Mouse (Mus musculus): ENCODE data around the gene Olfr1245.
"Not testable (repeated sequence)": the region's sequence is repeated elsewhere in the genome, so short reads cannot be mapped to it uniquely, and the experiment has no call there.

The Olfr1245 gene

DNA sequence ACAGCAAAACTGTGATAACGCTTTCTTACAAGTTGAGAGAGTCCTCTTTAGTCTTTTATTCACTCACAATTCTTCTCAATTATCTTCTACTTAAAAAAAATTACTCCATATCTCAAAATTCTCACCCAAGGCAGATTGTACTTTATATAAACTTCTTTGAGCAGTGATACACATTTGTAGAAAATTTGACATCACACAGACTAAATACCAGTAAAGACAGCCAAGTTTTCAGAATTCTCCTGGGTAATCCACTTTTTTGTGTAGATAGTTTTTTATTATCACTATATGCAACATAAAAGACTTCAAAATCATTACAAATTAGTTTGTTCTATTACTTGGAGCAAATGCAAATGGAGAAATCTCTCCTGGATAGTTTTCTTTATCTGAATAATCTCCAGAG lies at the start of gene Olfr1245:
Gene Olfr1245, minus strand, starts transcription at position 101 of the 400 bp plus-strand sequence.
- no peak for DNase-seq (ENCODE audit: low spot score)

GRCm38 (mm10) chr2:89618145-89618544 lies 39.9 kb upstream of the Olfr1245 start, which contains the start of gene Olfr1248:
TSS of gene Olfr1248 (minus strand) at chr2:89618245.
- DNase-seq (ENCODE audit: low spot score) = not testable (repeated sequence)

DNA sequence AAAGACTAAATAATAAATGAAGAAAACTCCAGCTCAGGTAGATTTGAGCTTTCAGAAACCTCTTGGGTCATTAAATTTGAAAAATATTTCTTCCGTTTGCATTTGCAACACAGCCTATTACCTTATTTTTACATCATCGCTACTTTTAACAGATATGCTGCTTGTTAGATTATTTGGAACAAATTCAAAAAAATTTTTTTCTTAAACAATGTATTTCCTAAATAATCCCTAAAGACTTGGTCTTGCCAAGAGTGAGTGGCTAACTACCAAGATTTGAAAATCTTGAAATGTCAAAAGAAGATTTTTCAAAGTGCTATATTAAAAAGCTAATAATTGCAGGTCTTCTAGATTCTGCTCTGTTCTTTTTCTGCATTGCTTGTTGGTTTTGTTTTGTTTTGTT lies 35.8 kb upstream of the Olfr1245 start, which contains the start of gene Olfr1247:
Gene Olfr1247, minus strand, starts transcription at position 101 of the 400 bp plus-strand sequence.
- no peak for DNase-seq (ENCODE audit: low spot score)

DNA sequence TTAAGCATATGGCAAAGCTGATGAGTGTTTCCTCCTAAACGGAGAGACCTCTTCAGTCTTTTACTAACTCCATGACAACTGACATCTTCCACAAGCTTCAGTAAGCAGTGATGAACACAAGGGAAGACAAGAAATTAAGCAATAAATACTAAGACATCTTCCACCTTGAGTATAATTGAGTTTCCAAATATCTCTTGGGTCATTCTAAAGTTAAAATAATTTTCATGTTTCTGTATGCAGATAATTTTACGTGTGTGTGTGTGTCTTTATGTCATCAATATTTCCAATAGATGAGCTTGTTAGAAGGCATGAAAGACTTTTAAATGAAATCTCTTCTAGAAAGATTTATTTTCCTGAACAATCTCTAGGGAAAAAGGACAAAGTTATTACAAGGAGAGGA lies 14.8 kb upstream of the Olfr1245 start, which contains the start of gene Olfr1246:
Gene Olfr1246, minus strand, starts transcription at position 101 of the 400 bp plus-strand sequence.
- no peak for DNase-seq (ENCODE audit: low spot score)

DNA sequence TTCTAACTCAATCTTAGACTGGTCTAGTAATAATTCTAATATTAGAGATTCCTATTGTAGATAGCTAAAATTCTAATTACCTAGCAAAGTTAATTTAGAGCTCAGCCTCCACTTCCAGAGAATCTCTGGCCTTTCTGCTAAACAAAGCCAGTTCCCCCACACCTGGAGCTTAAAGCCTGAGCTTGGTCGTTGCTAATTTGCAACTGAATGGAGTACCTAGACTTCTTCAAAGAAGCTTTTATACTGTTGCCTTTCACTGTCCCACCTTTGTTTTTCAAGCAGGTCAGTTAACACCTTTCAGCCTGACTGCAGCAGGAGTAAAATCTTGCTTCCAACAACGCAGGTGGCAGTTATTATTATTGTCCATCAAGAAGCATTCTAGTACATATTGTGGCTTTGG lies 15.5 kb downstream of the Olfr1245 start:
- not testable (repeated sequence) for DNase-seq (ENCODE audit: low spot score)

DNA sequence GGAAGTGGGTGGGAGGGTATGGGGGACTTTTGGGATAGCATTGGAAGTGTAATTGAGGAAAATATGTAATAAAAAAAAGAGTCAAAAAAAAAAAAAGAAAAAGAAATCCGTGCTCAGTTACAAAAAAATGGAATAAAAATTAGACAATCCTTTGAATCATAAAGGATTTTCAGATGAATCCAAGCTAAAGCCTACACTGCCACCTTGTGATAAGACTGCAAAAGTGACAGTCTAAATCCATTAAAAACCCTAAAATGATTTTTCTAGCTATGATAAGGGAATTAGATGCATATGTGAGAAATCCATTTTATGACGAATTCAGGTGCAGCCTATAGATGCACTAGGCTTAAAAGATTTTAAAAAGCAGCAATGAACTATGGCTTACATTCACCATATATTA lies 33.7 kb downstream of the Olfr1245 start:
- DNase-seq (ENCODE audit: low spot score) = no peak

DNA sequence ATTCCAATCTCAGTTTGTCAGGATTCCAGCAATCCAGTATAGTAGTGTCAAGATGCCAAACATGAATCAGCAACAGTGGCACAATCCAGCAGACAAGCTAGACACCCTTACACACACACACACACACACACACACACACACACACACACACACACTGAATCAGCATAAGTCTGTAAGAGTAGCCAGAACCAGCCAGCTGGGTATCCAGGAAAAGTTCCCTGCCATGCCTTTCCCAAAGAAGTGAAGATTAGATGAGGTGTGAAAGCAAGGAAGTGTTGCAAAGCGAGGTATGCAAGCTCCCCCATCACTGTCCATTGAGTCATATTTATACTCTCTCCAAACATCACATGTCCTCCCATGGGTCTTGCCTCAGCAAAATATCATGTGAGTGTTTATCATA lies 38.3 kb downstream of the Olfr1245 start:
- no peak for DNase-seq (ENCODE audit: low spot score)

DNA sequence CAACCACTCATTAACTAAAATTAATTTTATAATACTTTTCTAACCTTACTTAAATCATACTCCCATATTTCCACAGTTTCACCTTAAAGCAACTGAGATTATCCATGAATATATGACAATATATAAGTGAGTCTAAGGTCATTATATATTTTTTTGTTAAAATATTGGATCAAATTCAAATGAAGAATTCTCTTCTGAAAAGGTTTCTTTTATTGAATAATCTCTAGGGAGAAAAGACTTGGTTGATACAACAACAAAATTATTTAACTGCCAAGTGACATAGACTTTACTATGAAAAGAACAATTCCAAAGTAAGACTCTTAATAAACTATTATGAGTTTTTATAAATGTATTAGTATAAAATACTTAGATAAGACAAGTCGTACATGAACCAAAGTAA lies 46.9 kb downstream of the Olfr1245 start, which contains the start of gene Olfr1243:
Gene Olfr1243, minus strand, starts transcription at position 101 of the 400 bp plus-strand sequence.
- DNase-seq (ENCODE audit: low spot score) = no peak
